Mouse (Mus musculus): Measurements from ENCODE around the gene Syt7. TPM values are rescaled to one million over a fixed set of nuclear protein-coding genes. Genes with fewer than 3 reads are reported as not detected.

The Syt7 gene
- polyA plus RNA-seq, 1 experiment: 85.2 TPM

- TF ChIP-seq POLR2A (IDR thresholded peaks at IDR 0.05; ENCODE audit: borderline replicate concordance, extremely low read depth, insufficient read depth, insufficient read length, poor library complexity, severe bottlenecking) (no peak), CTCF (IDR thresholded peaks at IDR 0.05; ENCODE audit: borderline replicate concordance, extremely low read depth, insufficient read depth, insufficient read length) (no peak)
- no peak for DNase-seq (ENCODE audit: low read depth)
These were observed 29.6 kb upstream of the Syt7 start for GRCm38 (mm10) chr19:10359105-10359946.

GRCm38 (mm10) chr19:10362473-10363129, 26.3 kb upstream of the Syt7 start:
- TF ChIP-seq POLR2A (IDR thresholded peaks at IDR 0.05; ENCODE audit: borderline replicate concordance, extremely low read depth, insufficient read depth, insufficient read length, poor library complexity, severe bottlenecking): no peak
- TF ChIP-seq CTCF (IDR thresholded peaks at IDR 0.05; ENCODE audit: borderline replicate concordance, extremely low read depth, insufficient read depth, insufficient read length): no peak

GRCm38 (mm10) chr19:10363869-10364268, 25.0 kb upstream of the Syt7 start:
- no peak for DNase-seq (ENCODE audit: low read depth)
- TF ChIP-seq CTCF (IDR thresholded peaks at IDR 0.05; ENCODE audit: borderline replicate concordance, extremely low read depth, insufficient read depth, insufficient read length): no peak
- no peak for TF ChIP-seq POLR2A (IDR thresholded peaks at IDR 0.05; ENCODE audit: borderline replicate concordance, extremely low read depth, insufficient read depth, insufficient read length, poor library complexity, severe bottlenecking)

More at GRCm38 (mm10) chr19:10362473-10363129, 26.3 kb upstream of the Syt7 start:
- DNase-seq (ENCODE audit: low read depth): no peak

DNA sequence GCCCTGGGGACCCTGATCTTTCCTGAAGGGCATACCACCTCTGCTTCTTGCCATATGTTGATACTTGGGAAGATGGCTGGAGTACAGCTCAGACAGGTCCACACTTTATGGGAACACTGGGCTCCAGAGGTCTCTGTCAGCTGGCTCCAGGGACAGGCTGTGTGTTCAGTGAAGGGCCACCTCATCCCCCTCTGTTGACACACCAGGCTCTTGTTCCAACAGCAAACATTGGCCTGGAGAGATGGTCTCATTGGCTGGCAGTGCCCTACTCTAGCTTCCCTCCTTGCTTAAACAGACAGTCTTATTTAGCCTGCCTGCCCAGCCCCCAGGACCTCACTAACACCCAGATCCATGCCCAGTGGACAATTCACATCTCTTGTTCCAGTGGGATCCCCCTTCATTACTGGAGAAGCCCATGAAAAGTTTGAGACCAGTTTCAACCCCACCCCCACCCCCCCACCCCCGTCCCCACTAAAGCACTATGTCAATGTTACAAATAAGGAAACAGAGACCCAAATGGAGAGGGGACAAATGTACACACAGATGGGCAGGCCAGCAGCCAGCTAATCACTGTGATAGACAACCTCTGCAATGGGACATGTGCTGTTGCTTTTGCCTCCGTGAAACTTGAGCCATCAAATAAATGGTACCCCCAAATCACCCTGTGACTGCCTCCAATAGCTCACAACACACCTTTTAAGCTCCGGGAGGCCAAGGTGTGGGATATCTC, 22.6 kb upstream of the Syt7 start:
- no peak for TF ChIP-seq CTCF (IDR thresholded peaks at IDR 0.05; ENCODE audit: borderline replicate concordance, extremely low read depth, insufficient read depth, insufficient read length)
- TF ChIP-seq POLR2A (IDR thresholded peaks at IDR 0.05; ENCODE audit: borderline replicate concordance, extremely low read depth, insufficient read depth, insufficient read length, poor library complexity, severe bottlenecking): no peak
- no peak for DNase-seq (ENCODE audit: low read depth)

- TF ChIP-seq CTCF (IDR thresholded peaks at IDR 0.05; ENCODE audit: borderline replicate concordance, extremely low read depth, insufficient read depth, insufficient read length) (no peak), POLR2A (IDR thresholded peaks at IDR 0.05; ENCODE audit: borderline replicate concordance, extremely low read depth, insufficient read depth, insufficient read length, poor library complexity, severe bottlenecking) (no peak)
- no peak for DNase-seq (ENCODE audit: low read depth)
These were observed 21.1 kb upstream of the Syt7 start for GRCm38 (mm10) chr19:10367802-10368201.

- TF ChIP-seq CTCF (IDR thresholded peaks at IDR 0.05; ENCODE audit: borderline replicate concordance, extremely low read depth, insufficient read depth, insufficient read length) (no peak), POLR2A (IDR thresholded peaks at IDR 0.05; ENCODE audit: borderline replicate concordance, extremely low read depth, insufficient read depth, insufficient read length, poor library complexity, severe bottlenecking) (no peak)
- DNase-seq (ENCODE audit: low read depth): no peak
These were observed 19.0 kb upstream of the Syt7 start for GRCm38 (mm10) chr19:10369936-10370335.

- TF ChIP-seq POLR2A (IDR thresholded peaks at IDR 0.05; ENCODE audit: borderline replicate concordance, extremely low read depth, insufficient read depth, insufficient read length, poor library complexity, severe bottlenecking) (no peak), CTCF (IDR thresholded peaks at IDR 0.05; ENCODE audit: borderline replicate concordance, extremely low read depth, insufficient read depth, insufficient read length) (no peak)
- DNase-seq (ENCODE audit: low read depth): no peak
These were observed 15.7 kb upstream of the Syt7 start for GRCm38 (mm10) chr19:10373191-10373590.

DNA sequence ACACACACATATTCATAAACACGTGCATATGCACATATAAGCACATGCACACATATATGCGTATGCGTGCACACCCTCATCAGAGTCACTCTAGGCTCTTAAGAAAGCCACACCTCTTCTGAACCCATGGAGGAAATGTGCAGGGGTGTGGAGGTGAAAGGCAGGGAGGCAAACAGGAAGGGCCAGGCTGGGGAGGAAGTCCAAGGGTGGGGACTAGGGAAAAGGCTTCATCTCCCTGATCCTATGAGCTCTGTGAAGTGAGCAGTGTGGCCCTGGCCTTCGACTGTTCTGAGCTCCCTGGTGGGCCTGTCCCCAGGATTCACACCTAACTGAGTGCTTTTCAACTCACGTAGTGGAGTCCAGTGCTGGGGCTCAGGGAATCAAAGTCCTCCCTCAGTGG, 13.6 kb upstream of the Syt7 start:
- TF ChIP-seq CTCF (IDR thresholded peaks at IDR 0.05; ENCODE audit: borderline replicate concordance, extremely low read depth, insufficient read depth, insufficient read length) (no peak), POLR2A (IDR thresholded peaks at IDR 0.05; ENCODE audit: borderline replicate concordance, extremely low read depth, insufficient read depth, insufficient read length, poor library complexity, severe bottlenecking) (no peak)

DNA sequence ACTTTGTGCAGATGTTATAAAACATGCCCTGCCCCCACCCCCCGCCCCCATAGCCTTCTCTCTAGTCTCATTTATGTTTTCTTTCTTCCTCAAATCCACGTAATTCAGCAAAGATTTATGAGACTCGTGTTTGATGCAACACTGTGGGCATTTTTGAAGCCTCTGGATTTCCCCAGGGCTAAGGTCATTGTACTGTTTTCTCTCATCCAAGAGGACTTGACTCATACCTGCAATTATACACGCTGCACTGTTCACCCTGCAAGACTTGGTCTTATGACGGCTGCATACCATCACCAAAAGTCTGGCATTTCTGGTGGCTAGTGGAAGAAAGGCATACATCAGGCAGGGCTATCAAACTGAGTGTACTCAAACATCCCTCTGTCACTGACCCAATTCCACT, 8.9 kb upstream of the Syt7 start:
- DNase-seq (ENCODE audit: low read depth): no peak
- TF ChIP-seq CTCF (IDR thresholded peaks at IDR 0.05; ENCODE audit: borderline replicate concordance, extremely low read depth, insufficient read depth, insufficient read length) (no peak), POLR2A (IDR thresholded peaks at IDR 0.05; ENCODE audit: borderline replicate concordance, extremely low read depth, insufficient read depth, insufficient read length, poor library complexity, severe bottlenecking) (no peak)

More for the DNA sequence above, 13.6 kb upstream of the Syt7 start:
- DNase-seq (ENCODE audit: low read depth): no peak

GRCm38 (mm10) chr19:10387660-10388059, 1.2 kb upstream of the Syt7 start:
- DNase-seq (ENCODE audit: low read depth): no peak
- TF ChIP-seq POLR2A (IDR thresholded peaks at IDR 0.05; ENCODE audit: borderline replicate concordance, extremely low read depth, insufficient read depth, insufficient read length, poor library complexity, severe bottlenecking) (no peak), CTCF (IDR thresholded peaks at IDR 0.05; ENCODE audit: borderline replicate concordance, extremely low read depth, insufficient read depth, insufficient read length) (no peak)

All from brain, embryonic 14.5 days (tissue).